In genomic region chr2:25983159-25983907, GRCm38 (mm10) we compare ENCODE assay signal across 8 mouse cellular contexts. TPM values are rescaled to one million over a fixed set of nuclear protein-coding genes. Genes with fewer than 3 reads are reported as not detected.
DNase-seq lines count a peak whose midpoint lies in the region; ATAC-seq and TF ChIP-seq lines count a peak whose summit lies in the region.

Gene Camsap1, minus strand, starts transcription at chr2:25983282.

- H3K36me3 ChIP-seq in megakaryocyte, embryonic 14.5 days (replicated peaks; ENCODE audit: low read length): peaks cover 7% of the 10 kb centered on the region

- peak; percentile 83 for TF ChIP-seq POLR2A in cortical plate, adult 2 months (IDR thresholded peaks at IDR 0.05; ENCODE audit: extremely low read depth, insufficient read depth, low read length)

- peak within 1 kb of the TSS; percentile 68 for H3K4me3 ChIP-seq in cortical plate, adult 2 months (ENCODE audit: insufficient read depth, low read length)
- H3K4me3 ChIP-seq in megakaryocyte, embryonic 14.5 days (replicated peaks): peak within 1 kb of the TSS; percentile 91

- H3K27me3 ChIP-seq in megakaryocyte, embryonic 14.5 days (replicated peaks): peaks cover 34% of the 10 kb centered on the region

- H3K27ac ChIP-seq in cortical plate, adult 2 months (ENCODE audit: insufficient read depth, low read length): peak within 1 kb of the TSS; percentile 22; the same call in 1 of the 2 replicates

- H3K4me1 ChIP-seq in cortical plate, adult 2 months (ENCODE audit: control insufficient read depth, insufficient read depth, low read length): peaks cover 18% of the 10 kb centered on the region
- H3K4me1 ChIP-seq in megakaryocyte, embryonic 14.5 days: peaks cover 70% of the 10 kb centered on the region

- peak; percentile 96 for ATAC-seq in activated CD4-positive, CD25-positive, alpha-beta regulatory T cell, adult 4 months

- no peak for TF ChIP-seq CTCF in cortical plate, adult 2 months (IDR thresholded peaks at IDR 0.05; ENCODE audit: extremely low read depth, insufficient read depth, low read length)

- H3K9me3 ChIP-seq in megakaryocyte, embryonic 14.5 days: no peaks in the 10 kb centered on the region

- DNase-seq in gastrocnemius, adult 8-10 months (ENCODE audit: low spot score in 2 of 2): peak; percentile 100
- DNase-seq in hindlimb bud, embryonic 11.5 days (ENCODE audit: extremely low spot score, low read depth, low spot score): peak; percentile 93
- DNase-seq in left cerebral cortex, adult 8-10 months (ENCODE audit: low spot score in 2 of 2): peak; percentile 94 to 100
- DNase-seq in right cerebral cortex, postnatal 10 days (ENCODE audit: low spot score in 2 of 2): peak; percentile 99 to 100
- DNase-seq in urinary bladder, postnatal 25 days (ENCODE audit: low spot score): peak; percentile 98

RNA-seq across cellular contexts. Expression of gene Camsap1, which starts in this region (rescaled TPM):
- 1 to 10 TPM; 4.5 to 8.8 TPM for polyA plus RNA-seq in activated CD4-positive, CD25-positive, alpha-beta regulatory T cell, adult 4 months (2017; shearing (Covaris generic))
- polyA plus RNA-seq in cortical plate, adult 2 months (2012; rRNA removed): 31.6 and 32.4 TPM in 2 replicates
- total RNA-seq in gastrocnemius, adult 8-10 months (2022): 10 to 100 TPM; 49.2 to 59.3 (median 51.8) TPM
- total RNA-seq in left cerebral cortex, adult 8-10 months (2022): 100 to 1,000 TPM; 128 to 175 (median 144) TPM
- 3.2 and 4.7 TPM in 2 replicates for polyA plus RNA-seq in megakaryocyte, embryonic 14.5 days (2012; ENCODE audit: insufficient read depth, low replicate concordance)

Comparison
In these comparisons a context has a peak if more than half of its experiments do, and no peak if none do; other contexts are left out.
1. Peak in every context shown above with its lines: DNase-seq, ATAC-seq, H3K4me3 ChIP-seq and H3K27ac ChIP-seq.